Mouse (Mus musculus) cerebellum, adult 9-11 months (tissue): Measurements from ENCODE around the gene Ranbp17.
A peak's percentile ranks its signal among the peaks of the same experiment; 100 is the strongest.

ENCODE experiments used
- DNase-seq: peaks from one replicate; pipeline ENCODE4 v3.0.0; 2022

The Ranbp17 gene

GRCm38 (mm10) chr11:33228186-33228585, 285.4 kb downstream of the Ranbp17 start:
- DNase-seq, result no peak

- DNase-seq, result no peak
These were observed 287.0 kb downstream of the Ranbp17 start for GRCm38 (mm10) chr11:33226516-33226915.

GRCm38 (mm10) chr11:33221566-33222365, 291.8 kb downstream of the Ranbp17 start:
- no peak for DNase-seq

- DNase-seq, result no peak
These were observed 292.8 kb downstream of the Ranbp17 start for GRCm38 (mm10) chr11:33220763-33221162.

GRCm38 (mm10) chr11:33217384-33218079, 296.0 kb downstream of the Ranbp17 start:
- peak; percentile 40 for DNase-seq

GRCm38 (mm10) chr11:33207411-33207810, 306.1 kb downstream of the Ranbp17 start:
- DNase-seq, result peak; percentile 32

- peak; percentile 39 for DNase-seq
These were observed 308.6 kb downstream of the Ranbp17 start for GRCm38 (mm10) chr11:33204966-33205365.

- DNase-seq, result peak; percentile 47
These were observed 309.2 kb downstream of the Ranbp17 start for GRCm38 (mm10) chr11:33204329-33204705.

- peak; percentile 93 for DNase-seq
These were observed 309.9 kb downstream of the Ranbp17 start, which contains the start of gene Tlx3 for GRCm38 (mm10) chr11:33203383-33204328. TSS of gene Tlx3 (minus strand) at chr11:33203589.

- no peak for DNase-seq
These were observed 310.6 kb downstream of the Ranbp17 start for GRCm38 (mm10) chr11:33202972-33203371.

GRCm38 (mm10) chr11:33202296-33202695, 311.2 kb downstream of the Ranbp17 start:
- peak; percentile 86 for DNase-seq

- DNase-seq, result peak; percentile 55
These were observed 311.9 kb downstream of the Ranbp17 start for GRCm38 (mm10) chr11:33201626-33202010.

GRCm38 (mm10) chr11:33200764-33201625, 312.6 kb downstream of the Ranbp17 start:
- peak; percentile 62 for DNase-seq

GRCm38 (mm10) chr11:33199906-33200763, 313.4 kb downstream of the Ranbp17 start:
- DNase-seq, result peak; percentile 43

GRCm38 (mm10) chr11:33199117-33199514, 314.4 kb downstream of the Ranbp17 start:
- DNase-seq, result no peak

- DNase-seq, result no peak
These were observed 315.0 kb downstream of the Ranbp17 start for GRCm38 (mm10) chr11:33198351-33199116.

GRCm38 (mm10) chr11:33197673-33198072, 315.9 kb downstream of the Ranbp17 start:
- DNase-seq, result peak; percentile 66

GRCm38 (mm10) chr11:33197133-33197514, 316.4 kb downstream of the Ranbp17 start:
- no peak for DNase-seq

GRCm38 (mm10) chr11:33196447-33197132, 317.0 kb downstream of the Ranbp17 start:
- DNase-seq, result peak; percentile 40
